Mouse (Mus musculus): ENCODE results near the gene Utrn. TPM values are rescaled to one million over a fixed set of nuclear protein-coding genes. Genes with fewer than 3 reads are reported as not detected.
"Not testable (repeated sequence)": the region's sequence is repeated elsewhere in the genome, so short reads cannot be mapped to it uniquely, and the experiment has no call there.

Utrn gene
- polyA plus RNA-seq, 2 experiments = 34.1 to 76.0 TPM

DNA sequence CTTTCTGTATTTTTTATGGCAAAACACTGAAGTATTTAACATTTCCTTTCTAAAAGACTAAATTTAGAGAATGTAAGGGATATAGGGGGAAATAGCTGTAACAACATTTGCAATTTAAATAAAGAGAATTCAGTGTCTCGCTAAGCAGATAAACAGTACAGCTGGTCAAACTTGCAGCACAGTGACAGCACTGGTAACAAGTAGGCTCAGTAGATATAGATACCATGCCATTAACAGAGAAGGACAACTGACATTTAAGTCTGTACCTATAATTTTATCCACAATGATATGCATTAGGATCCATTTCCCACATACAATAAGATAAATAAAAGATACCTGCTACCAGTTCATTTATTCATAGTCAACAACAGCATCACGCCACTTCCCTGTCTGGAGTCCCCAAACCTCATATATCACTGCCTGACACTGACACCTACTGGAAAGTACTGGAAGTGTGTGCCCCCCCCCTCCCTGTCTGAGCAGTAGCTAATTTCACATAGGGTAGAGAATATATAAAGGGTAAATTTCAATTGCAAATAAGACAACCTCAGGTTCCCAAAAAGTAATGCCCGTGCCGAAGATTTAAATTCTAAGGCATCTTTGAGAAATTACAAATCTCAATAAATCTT, 256.8 kb downstream of the Utrn start:
- no peaks in the 10 kb centered on the region for H3K36me3 ChIP-seq (ENCODE audit: control insufficient read depth, insufficient read depth, low read length)
- DNase-seq (ENCODE audit: low spot score) = peak; percentile 60
- no peak overlapping the region for H3K27ac ChIP-seq (replicated peaks; ENCODE audit: low read depth, low read length)
- no peaks in the 10 kb centered on the region for H3K9me3 ChIP-seq (ENCODE audit: control insufficient read depth, low read length)
- no peak overlapping the region for H3K4me2 ChIP-seq (replicated peaks; ENCODE audit: low read depth, low read length, severe bottlenecking)
- no peak for TF ChIP-seq POLR2A (IDR thresholded peaks at IDR 0.05; ENCODE audit: borderline replicate concordance, extremely low read depth, insufficient read depth, insufficient read length)
- H3K27me3 ChIP-seq (ENCODE audit: control insufficient read depth, insufficient read depth, low read length) = no peaks in the 10 kb centered on the region
- no peak overlapping the region for H3K9ac ChIP-seq (ENCODE audit: low read depth, low read length, severe bottlenecking)
- ATAC-seq (ENCODE audit: low FRiP score, low read depth) = peak; percentile 77; the same call in 1 of the 2 replicates
- H3K4me3 ChIP-seq (replicated peaks; ENCODE audit: low read length) = no peak overlapping the region
- 40% methylated on average over 4 of the region's 4 CpGs for WGBS
- H3K4me1 ChIP-seq (ENCODE audit: control insufficient read depth, insufficient read depth, low read length) = peaks cover 2% of the 10 kb centered on the region; the same call in 1 of the 2 replicates

DNA sequence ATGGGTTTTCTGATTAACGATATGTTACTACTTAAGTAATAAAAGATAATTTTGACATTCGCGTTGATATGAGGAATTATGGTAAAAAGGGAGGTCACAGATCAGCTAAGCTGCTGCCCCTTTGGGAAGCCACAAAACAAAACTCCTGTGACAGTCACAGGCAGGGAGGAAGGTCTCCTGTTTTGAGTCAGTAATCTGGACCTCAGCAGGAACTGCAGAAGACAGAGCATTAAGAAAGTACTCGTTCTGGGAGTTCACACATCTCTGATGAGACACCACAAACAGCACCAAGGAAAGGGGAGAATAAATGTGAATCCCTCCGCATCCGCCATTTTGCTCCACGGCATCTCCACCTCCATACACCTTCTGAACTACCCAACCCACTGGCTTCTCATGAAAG, 259.3 kb downstream of the Utrn start:
- H3K4me1 ChIP-seq (ENCODE audit: control insufficient read depth, insufficient read depth, low read length) = peaks cover 2% of the 10 kb centered on the region; the same call in 1 of the 2 replicates
- DNase-seq (ENCODE audit: low spot score) (no peak), ATAC-seq (ENCODE audit: low FRiP score, low read depth) (no peak)
- no peak overlapping the region for H3K4me3 ChIP-seq (replicated peaks; ENCODE audit: low read length)
- H3K27ac ChIP-seq (replicated peaks; ENCODE audit: low read depth, low read length) = no peak overlapping the region
- H3K4me2 ChIP-seq (replicated peaks; ENCODE audit: low read depth, low read length, severe bottlenecking) = no peak overlapping the region
- H3K36me3 ChIP-seq (ENCODE audit: control insufficient read depth, insufficient read depth, low read length) = no peaks in the 10 kb centered on the region; the same call in 1 of the 2 replicates
- no peak overlapping the region for H3K9ac ChIP-seq (ENCODE audit: low read depth, low read length, severe bottlenecking)
- no peak for TF ChIP-seq POLR2A (IDR thresholded peaks at IDR 0.05; ENCODE audit: borderline replicate concordance, extremely low read depth, insufficient read depth, insufficient read length)
- WGBS = 81% methylated on average over 7 of the region's 7 CpGs
- no peaks in the 10 kb centered on the region for H3K9me3 ChIP-seq (ENCODE audit: control insufficient read depth, low read length)
- no peaks in the 10 kb centered on the region for H3K27me3 ChIP-seq (ENCODE audit: control insufficient read depth, insufficient read depth, low read length)

DNA sequence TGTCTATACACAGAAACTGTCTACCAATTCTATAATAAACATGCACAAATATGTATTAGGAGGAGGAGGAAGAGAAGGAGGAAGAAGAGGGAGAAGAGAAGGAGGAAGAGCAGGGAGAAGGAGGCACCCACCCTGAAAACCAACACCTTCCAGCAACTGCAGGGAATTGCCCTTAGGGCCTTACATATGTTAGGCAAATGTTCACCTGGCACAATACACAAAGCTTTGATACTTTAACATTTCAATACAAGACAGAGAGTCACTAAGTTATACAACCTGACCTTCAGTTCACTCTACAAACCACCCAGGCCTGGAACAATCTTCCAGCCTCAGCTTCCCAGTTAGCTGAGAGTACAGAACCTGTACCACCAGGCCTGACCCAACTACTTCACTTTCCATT, 260.5 kb downstream of the Utrn start:
- no peak overlapping the region for H3K4me2 ChIP-seq (replicated peaks; ENCODE audit: low read depth, low read length, severe bottlenecking)
- no peaks in the 10 kb centered on the region for H3K4me1 ChIP-seq (ENCODE audit: control insufficient read depth, insufficient read depth, low read length)
- DNase-seq (ENCODE audit: low spot score) (no peak), ATAC-seq (ENCODE audit: low FRiP score, low read depth) (no peak)
- TF ChIP-seq POLR2A (IDR thresholded peaks at IDR 0.05; ENCODE audit: borderline replicate concordance, extremely low read depth, insufficient read depth, insufficient read length) = no peak
- no peak overlapping the region for H3K4me3 ChIP-seq (replicated peaks; ENCODE audit: low read length)
- no peak overlapping the region for H3K27ac ChIP-seq (replicated peaks; ENCODE audit: low read depth, low read length)
- no peaks in the 10 kb centered on the region for H3K9me3 ChIP-seq (ENCODE audit: control insufficient read depth, low read length)
- no peak overlapping the region for H3K9ac ChIP-seq (ENCODE audit: low read depth, low read length, severe bottlenecking)
- H3K36me3 ChIP-seq (ENCODE audit: control insufficient read depth, insufficient read depth, low read length) = no peaks in the 10 kb centered on the region; the same call in 1 of the 2 replicates
- H3K27me3 ChIP-seq (ENCODE audit: control insufficient read depth, insufficient read depth, low read length) = no peaks in the 10 kb centered on the region

DNA sequence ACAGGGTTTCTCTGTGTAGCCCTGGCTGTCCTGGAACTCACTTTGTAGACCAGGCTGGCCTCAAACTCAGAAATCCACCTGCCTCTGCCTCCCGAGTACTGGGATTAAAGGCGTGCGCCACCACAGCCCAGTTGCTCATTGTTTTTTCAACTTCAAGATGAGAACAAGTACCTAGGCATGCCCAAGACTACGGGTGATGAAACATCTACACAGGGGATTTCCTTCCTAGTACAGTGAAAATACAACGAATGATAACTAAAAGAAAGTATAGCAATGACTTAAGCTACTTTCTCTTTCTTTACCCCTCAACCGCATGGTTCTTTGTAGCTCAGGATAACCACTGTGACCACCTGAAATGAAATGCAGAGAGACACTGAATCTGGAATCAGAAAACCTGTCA, 262.0 kb downstream of the Utrn start:
- DNase-seq (ENCODE audit: low spot score); ATAC-seq (ENCODE audit: low FRiP score, low read depth); H3K36me3 ChIP-seq (ENCODE audit: control insufficient read depth, insufficient read depth, low read length); H3K4me3 ChIP-seq (replicated peaks; ENCODE audit: low read length); H3K4me2 ChIP-seq (replicated peaks; ENCODE audit: low read depth, low read length, severe bottlenecking); H3K27me3 ChIP-seq (ENCODE audit: control insufficient read depth, insufficient read depth, low read length); H3K9ac ChIP-seq (ENCODE audit: low read depth, low read length, severe bottlenecking); H3K9me3 ChIP-seq (ENCODE audit: control insufficient read depth, low read length); H3K4me1 ChIP-seq (ENCODE audit: control insufficient read depth, insufficient read depth, low read length); H3K27ac ChIP-seq (replicated peaks; ENCODE audit: low read depth, low read length): not testable (repeated sequence)
- WGBS = 96% methylated on average over 6 of the region's 6 CpGs

DNA sequence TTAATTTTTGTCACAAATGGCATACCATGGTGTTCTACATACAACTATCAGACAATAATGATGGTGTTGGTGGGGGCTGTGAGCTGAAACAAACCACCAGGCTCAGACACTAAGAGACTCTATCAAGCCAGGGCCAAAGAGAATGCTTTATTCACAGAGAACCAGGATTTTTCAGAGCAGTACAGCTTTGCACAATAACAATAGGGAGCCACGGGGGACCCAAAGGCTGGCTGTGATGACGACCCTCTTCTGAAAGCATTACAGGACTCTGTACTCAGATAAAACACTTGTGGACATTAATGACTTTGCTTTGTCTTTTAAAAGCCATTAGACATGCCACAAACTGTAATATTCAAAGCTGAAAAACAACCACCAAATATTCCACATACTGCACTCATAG, 273.8 kb downstream of the Utrn start:
- DNase-seq (ENCODE audit: low spot score) (no peak), ATAC-seq (ENCODE audit: low FRiP score, low read depth) (no peak)
- TF ChIP-seq POLR2A (IDR thresholded peaks at IDR 0.05; ENCODE audit: borderline replicate concordance, extremely low read depth, insufficient read depth, insufficient read length) = no peak
- no peak overlapping the region for H3K9ac ChIP-seq (ENCODE audit: low read depth, low read length, severe bottlenecking)
- no peak overlapping the region for H3K27ac ChIP-seq (replicated peaks; ENCODE audit: low read depth, low read length)
- 60% methylated on average over 2 of the region's 2 CpGs for WGBS
- no peak overlapping the region for H3K4me3 ChIP-seq (replicated peaks; ENCODE audit: low read length)
- no peak overlapping the region for H3K4me2 ChIP-seq (replicated peaks; ENCODE audit: low read depth, low read length, severe bottlenecking)
- H3K4me1 ChIP-seq (ENCODE audit: control insufficient read depth, insufficient read depth, low read length) = no peaks in the 10 kb centered on the region
- no peaks in the 10 kb centered on the region for H3K27me3 ChIP-seq (ENCODE audit: control insufficient read depth, insufficient read depth, low read length)
- H3K9me3 ChIP-seq (ENCODE audit: control insufficient read depth, low read length) = no peaks in the 10 kb centered on the region
- H3K36me3 ChIP-seq (ENCODE audit: control insufficient read depth, insufficient read depth, low read length) = no peaks in the 10 kb centered on the region

DNA sequence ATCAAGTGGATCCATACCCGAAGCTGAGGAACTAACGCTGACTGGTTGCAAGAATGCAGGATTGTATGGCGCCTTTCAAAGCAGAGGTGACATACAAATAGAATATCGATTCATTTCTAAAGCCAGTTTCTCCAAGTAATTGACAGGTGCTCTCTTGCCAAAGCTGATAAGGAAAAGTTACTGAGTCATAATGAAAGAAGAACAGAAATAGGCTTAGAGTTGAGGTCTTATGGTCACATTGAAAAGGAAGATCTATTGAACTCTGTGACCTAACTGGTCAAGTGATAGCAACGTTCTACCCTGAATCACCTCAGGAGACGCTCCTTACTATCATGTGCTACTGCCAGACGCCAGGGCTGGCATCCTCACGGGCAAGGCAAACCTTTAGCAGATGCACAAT, 274.2 kb downstream of the Utrn start:
- Histone ChIP-seq H3K9me3 (ENCODE audit: control insufficient read depth, low read length) (no peaks in the 10 kb centered on the region), H3K4me2 (replicated peaks; ENCODE audit: low read depth, low read length, severe bottlenecking) (no peak overlapping the region), H3K36me3 (ENCODE audit: control insufficient read depth, insufficient read depth, low read length) (no peaks in the 10 kb centered on the region), H3K4me3 (replicated peaks; ENCODE audit: low read length) (no peak overlapping the region), H3K27ac (replicated peaks; ENCODE audit: low read depth, low read length) (no peak overlapping the region), H3K4me1 (ENCODE audit: control insufficient read depth, insufficient read depth, low read length) (no peaks in the 10 kb centered on the region), H3K27me3 (ENCODE audit: control insufficient read depth, insufficient read depth, low read length) (no peaks in the 10 kb centered on the region), H3K9ac (ENCODE audit: low read depth, low read length, severe bottlenecking) (no peak overlapping the region)
- DNase-seq (ENCODE audit: low spot score) = no peak
- no peak for ATAC-seq (ENCODE audit: low FRiP score, low read depth)
- 92% methylated on average over 8 of the region's 8 CpGs for WGBS
- no peak for TF ChIP-seq POLR2A (IDR thresholded peaks at IDR 0.05; ENCODE audit: borderline replicate concordance, extremely low read depth, insufficient read depth, insufficient read length)

All from limb, embryonic 14.5 days (tissue).